In genomic region chr2:30470143-30470946, GRCm38 (mm10) we compare ENCODE assay signal across 8 mouse cellular contexts. TPM values are rescaled to one million over a fixed set of nuclear protein-coding genes. Genes with fewer than 3 reads are reported as not detected.
A peak's percentile ranks its signal among the peaks of the same experiment; 100 is the strongest.
DNase-seq lines count a peak whose midpoint lies in the region; ATAC-seq and TF ChIP-seq lines count a peak whose summit lies in the region.

No protein-coding gene starts in this region.

- peak; percentile 12; the same call in 1 of the 2 replicates for ATAC-seq in intestine, embryonic 15.5 days
- ATAC-seq in limb, embryonic 13.5 days (ENCODE audit: low FRiP score, low read depth), result 0 out of 2 replicates have a peak, but pooled peaks have one; percentile 7
- no peak; the same call in 1 of the 2 replicates for ATAC-seq in midbrain, embryonic 15.5 days (replicated peaks)
- no peak for ATAC-seq in stomach, embryonic 15.5 days (ENCODE audit: insufficient read depth, low FRiP score, low read depth)

- H3K27ac ChIP-seq in thymus, adult 2 months (ENCODE audit: control insufficient read depth, insufficient read depth, low read length), result no peak overlapping the region
- H3K27ac ChIP-seq in intestine, embryonic 15.5 days, result peak overlapping the region; percentile 92
- peak overlapping the region; percentile 98 for H3K27ac ChIP-seq in limb, embryonic 13.5 days
- peak overlapping the region; percentile 64 for H3K27ac ChIP-seq in midbrain, embryonic 15.5 days
- peak overlapping the region; percentile 97 for H3K27ac ChIP-seq in stomach, embryonic 15.5 days

- no peaks in the 10 kb centered on the region for H3K9me3 ChIP-seq in intestine, embryonic 15.5 days
- no peaks in the 10 kb centered on the region for H3K9me3 ChIP-seq in limb, embryonic 13.5 days
- H3K9me3 ChIP-seq in midbrain, embryonic 15.5 days, result no peaks in the 10 kb centered on the region
- H3K9me3 ChIP-seq in stomach, embryonic 15.5 days, result no peaks in the 10 kb centered on the region

- no peaks in the 10 kb centered on the region for H3K36me3 ChIP-seq in thymus, adult 2 months (ENCODE audit: control insufficient read depth, insufficient read depth, low read length)
- no peaks in the 10 kb centered on the region for H3K36me3 ChIP-seq in intestine, embryonic 15.5 days
- H3K36me3 ChIP-seq in limb, embryonic 13.5 days, result no peaks in the 10 kb centered on the region
- no peaks in the 10 kb centered on the region for H3K36me3 ChIP-seq in midbrain, embryonic 15.5 days (replicated peaks)
- no peaks in the 10 kb centered on the region for H3K36me3 ChIP-seq in stomach, embryonic 15.5 days

- TF ChIP-seq CTCF in thymus, adult 2 months (IDR thresholded peaks at IDR 0.05; ENCODE audit: borderline replicate concordance, control insufficient read depth, extremely low read depth, insufficient read depth, low read length, poor library complexity), result no peak

- TF ChIP-seq POLR2A in thymus, adult 2 months (IDR thresholded peaks at IDR 0.05; ENCODE audit: control insufficient read depth, extremely low read depth, insufficient read depth, low read length, poor library complexity), result no peak

- H3K9ac ChIP-seq in intestine, embryonic 15.5 days, result peak overlapping the region; percentile 57
- peak overlapping the region; percentile 76 for H3K9ac ChIP-seq in limb, embryonic 13.5 days
- peak overlapping the region; percentile 45 for H3K9ac ChIP-seq in midbrain, embryonic 15.5 days
- peak overlapping the region; percentile 63 for H3K9ac ChIP-seq in stomach, embryonic 15.5 days

- H3K4me3 ChIP-seq in thymus, adult 2 months (ENCODE audit: control insufficient read depth, insufficient read depth, low read length), result peak overlapping the region; percentile 6; the same call in 1 of the 2 replicates
- H3K4me3 ChIP-seq in intestine, embryonic 15.5 days (replicated peaks), result peak overlapping the region; percentile 45
- H3K4me3 ChIP-seq in limb, embryonic 13.5 days, result peak overlapping the region; percentile 97
- H3K4me3 ChIP-seq in midbrain, embryonic 15.5 days, result peak overlapping the region; percentile 90
- peak overlapping the region; percentile 88 for H3K4me3 ChIP-seq in stomach, embryonic 15.5 days (replicated peaks)

- H3K4me2 ChIP-seq in intestine, embryonic 15.5 days (replicated peaks), result peak overlapping the region; percentile 85
- peak overlapping the region; percentile 97 for H3K4me2 ChIP-seq in limb, embryonic 13.5 days (replicated peaks)
- H3K4me2 ChIP-seq in midbrain, embryonic 15.5 days, result peak overlapping the region; percentile 92
- H3K4me2 ChIP-seq in stomach, embryonic 15.5 days, result peak overlapping the region; percentile 89

- H3K27me3 ChIP-seq in thymus, adult 2 months (ENCODE audit: control insufficient read depth, insufficient read depth, low read length), result peaks cover 14% of the 10 kb centered on the region
- H3K27me3 ChIP-seq in intestine, embryonic 15.5 days (replicated peaks), result no peaks in the 10 kb centered on the region
- H3K27me3 ChIP-seq in limb, embryonic 13.5 days, result no peaks in the 10 kb centered on the region
- no peaks in the 10 kb centered on the region for H3K27me3 ChIP-seq in midbrain, embryonic 15.5 days (replicated peaks)
- no peaks in the 10 kb centered on the region for H3K27me3 ChIP-seq in stomach, embryonic 15.5 days (replicated peaks)

- peak; percentile 28 for DNase-seq in thymus, adult 2 months
- DNase-seq in thymus, postnatal 0 days (ENCODE audit: low spot score), result no peak
- peak; percentile 90 for DNase-seq in embryo, embryonic 11 days
- DNase-seq in gastrocnemius, postnatal 4 days (ENCODE audit: low spot score in 2 of 2), result peak; percentile 58 to 77

- H3K4me1 ChIP-seq in thymus, adult 2 months (replicated peaks; ENCODE audit: control insufficient read depth, insufficient read depth, low read length), result peaks cover 33% of the 10 kb centered on the region
- H3K4me1 ChIP-seq in intestine, embryonic 15.5 days (replicated peaks), result peaks cover 23% of the 10 kb centered on the region
- peaks cover 43% of the 10 kb centered on the region for H3K4me1 ChIP-seq in limb, embryonic 13.5 days
- peaks cover 52% of the 10 kb centered on the region for H3K4me1 ChIP-seq in midbrain, embryonic 15.5 days
- H3K4me1 ChIP-seq in stomach, embryonic 15.5 days, result peaks cover 33% of the 10 kb centered on the region

- WGBS in thymus, adult 2 months, result 2% methylated on average over 46 of the region's 46 CpGs
- WGBS in intestine, embryonic 15.5 days, result under 1% methylated on average over 46 of the region's 46 CpGs
- under 1% methylated on average over 46 of the region's 46 CpGs for WGBS in limb, embryonic 13.5 days
- 0% methylated on average over 45 of the region's 46 CpGs for WGBS in midbrain, embryonic 15.5 days
- 0% methylated on average over 46 of the region's 46 CpGs for WGBS in stomach, embryonic 15.5 days

RNA-seq across cellular contexts. Expression of gene Ier5l, which starts 3.7 kb away (rescaled TPM):
- 7.2 and 7.7 TPM in 2 replicates for polyA plus RNA-seq in thymus, adult 2 months (2012; rRNA removed)
- 0.55 and 0.69 TPM in 2 replicates for polyA plus RNA-seq in thymus, postnatal 0 days (2015; fragmentation: Nextera tagmentation; extraction: Ambion mirVana)
- 1 to 10 TPM; 8.2 to 8.9 TPM for total RNA-seq in gastrocnemius, postnatal 4 days (2021)
- polyA plus RNA-seq in intestine, embryonic 15.5 days (2015; fragmentation: Nextera tagmentation; extraction: Ambion mirVana), result 1.3 and 1.6 TPM in 2 replicates
- 2.9 and 3.0 TPM in 2 replicates for polyA plus RNA-seq in limb, embryonic 13.5 days (2015; fragmentation: Nextera tagmentation; extraction: Ambion mirVana)
- 2.3 and 2.8 TPM in 2 replicates for polyA plus RNA-seq in midbrain, embryonic 15.5 days (2015; fragmentation: Nextera tagmentation; extraction: Ambion mirVana)
- 3.2 and 3.3 TPM in 2 replicates for polyA plus RNA-seq in stomach, embryonic 15.5 days (2015; fragmentation: Nextera tagmentation; extraction: Ambion mirVana)

RNA-seq across cellular contexts. Expression of gene Ptpa, which starts 54.5 kb away (rescaled TPM):
- 180 and 227 TPM in 2 replicates for polyA plus RNA-seq in thymus, adult 2 months (2012; rRNA removed)
- polyA plus RNA-seq in thymus, postnatal 0 days (2015; fragmentation: Nextera tagmentation; extraction: Ambion mirVana), result 127 and 128 TPM in 2 replicates
- total RNA-seq in gastrocnemius, postnatal 4 days (2021), result 100 to 1,000 TPM; 122 to 132 TPM
- polyA plus RNA-seq in intestine, embryonic 15.5 days (2015; fragmentation: Nextera tagmentation; extraction: Ambion mirVana), result 117 and 120 TPM in 2 replicates
- polyA plus RNA-seq in limb, embryonic 13.5 days (2015; fragmentation: Nextera tagmentation; extraction: Ambion mirVana), result 144 and 150 TPM in 2 replicates
- polyA plus RNA-seq in midbrain, embryonic 15.5 days (2015; fragmentation: Nextera tagmentation; extraction: Ambion mirVana), result 152 and 155 TPM in 2 replicates
- polyA plus RNA-seq in stomach, embryonic 15.5 days (2015; fragmentation: Nextera tagmentation; extraction: Ambion mirVana), result 128 and 137 TPM in 2 replicates

RNA-seq across cellular contexts. Expression of gene Crat, which starts 54.7 kb away (rescaled TPM):
- polyA plus RNA-seq in thymus, adult 2 months (2012; rRNA removed), result 93.9 and 96.4 TPM in 2 replicates
- 7.9 and 10.2 TPM in 2 replicates for polyA plus RNA-seq in thymus, postnatal 0 days (2015; fragmentation: Nextera tagmentation; extraction: Ambion mirVana)
- 100 to 1,000 TPM; 229 to 241 TPM for total RNA-seq in gastrocnemius, postnatal 4 days (2021)
- 19.6 and 19.8 TPM in 2 replicates for polyA plus RNA-seq in intestine, embryonic 15.5 days (2015; fragmentation: Nextera tagmentation; extraction: Ambion mirVana)
- 28.0 and 31.1 TPM in 2 replicates for polyA plus RNA-seq in limb, embryonic 13.5 days (2015; fragmentation: Nextera tagmentation; extraction: Ambion mirVana)
- polyA plus RNA-seq in midbrain, embryonic 15.5 days (2015; fragmentation: Nextera tagmentation; extraction: Ambion mirVana), result 22.5 and 23.9 TPM in 2 replicates
- 22.2 and 24.2 TPM in 2 replicates for polyA plus RNA-seq in stomach, embryonic 15.5 days (2015; fragmentation: Nextera tagmentation; extraction: Ambion mirVana)

Comparison
In these comparisons a context has a peak if more than half of its experiments do, and no peak if none do; other contexts are left out.
1. H3K4me3 ChIP-seq: peak in every context shown above with its lines; median percentile 97 in limb, embryonic 13.5 days; 90 in midbrain, embryonic 15.5 days; 88 in stomach, embryonic 15.5 days; 45 in intestine, embryonic 15.5 days; 6 in thymus, adult 2 months.
2. ATAC-seq: peak in intestine, embryonic 15.5 days (single experiment) and limb, embryonic 13.5 days (single experiment); none in midbrain, embryonic 15.5 days (single experiment) and stomach, embryonic 15.5 days (single experiment).
3. Peak in every context shown above with its lines, with median percentiles within 50 percentile points of each other: H3K4me2 ChIP-seq and H3K9ac ChIP-seq.